Mouse (Mus musculus) spleen, adult 2 months (tissue): Measurements from ENCODE around the gene Lhcgr. TPM values are rescaled to one million over a fixed set of nuclear protein-coding genes. Genes with fewer than 3 reads are reported as not detected.

Experiments used
- DNase-seq, 2 experiments: peaks; one replicate each; pipeline versions ENCODE4 v3.0.0 to v3.0.0-alpha.2; 2012 to 2021; ENCODE audit warnings: low spot score in 2 of 2, low read depth in 1 of 2
- H3K27ac ChIP-seq: fragments of 200-500 bp; 2 replicates; pipeline ENCODE4 v1.5.1; 2012; ENCODE audit warnings: low read length, inconsistent platforms; ENCODE audit not compliant: insufficient read depth
- H3K27me3 ChIP-seq: fragments of 200-500 bp; 2 replicates; pipeline ENCODE4 v1.6.1; 2012; ENCODE audit warnings: mild to moderate bottlenecking, moderate library complexity, low read length, inconsistent platforms; ENCODE audit not compliant: control insufficient read depth, insufficient read depth
- H3K36me3 ChIP-seq: fragments of 200-500 bp; 2 replicates; pipeline ENCODE4 v1.6.1; 2012; ENCODE audit warnings: mild to moderate bottlenecking, low read length, inconsistent platforms; ENCODE audit not compliant: control insufficient read depth, insufficient read depth
- H3K4me1 ChIP-seq: fragments of 200-500 bp; 2 replicates; pipeline ENCODE4 v1.6.1; 2011; ENCODE audit warnings: inconsistent platforms; ENCODE audit not compliant: control insufficient read depth, insufficient read depth, insufficient read length
- H3K4me3 ChIP-seq: fragments of 200-500 bp; 2 replicates; pipeline ENCODE4 v1.5.1; 2011; ENCODE audit warnings: mild to moderate bottlenecking, inconsistent platforms; ENCODE audit not compliant: insufficient read depth, insufficient read length; ENCODE audit errors: extremely low read depth
- CTCF ChIP-seq: fragments of 200-500 bp; IDR thresholded peaks from 2 replicates; pipeline ENCODE4 v1.5.1; 2011; ENCODE audit warnings: mild to moderate bottlenecking, inconsistent platforms; ENCODE audit not compliant: insufficient read depth, insufficient read length, insufficient replicate concordance; ENCODE audit errors: extremely low read depth
- POLR2A ChIP-seq: fragments of 200-500 bp; IDR thresholded peaks from 2 replicates; pipeline ENCODE4 v1.6.1; 2011; ENCODE audit warnings: low read depth, low read length, inconsistent platforms
- WGBS: fragments of 180-500 bp; shearing (Covaris S2); methylation state at CpG from one replicate; pipeline ENCODE4 v1.1.7; 2018; 5-methylcytosine and 5-hydroxymethylcytosine counted together
- polyA plus RNA-seq: library from polyadenylated mRNA; depleted of rRNA; stranded (reverse); fragments of >200 nt; gene quantifications from 2 replicates; pipeline ENCODE4 v1.2.3, GENCODE M21; 2012

Lhcgr gene
- polyA plus RNA-seq, 1 experiment = 0.13 TPM

DNA sequence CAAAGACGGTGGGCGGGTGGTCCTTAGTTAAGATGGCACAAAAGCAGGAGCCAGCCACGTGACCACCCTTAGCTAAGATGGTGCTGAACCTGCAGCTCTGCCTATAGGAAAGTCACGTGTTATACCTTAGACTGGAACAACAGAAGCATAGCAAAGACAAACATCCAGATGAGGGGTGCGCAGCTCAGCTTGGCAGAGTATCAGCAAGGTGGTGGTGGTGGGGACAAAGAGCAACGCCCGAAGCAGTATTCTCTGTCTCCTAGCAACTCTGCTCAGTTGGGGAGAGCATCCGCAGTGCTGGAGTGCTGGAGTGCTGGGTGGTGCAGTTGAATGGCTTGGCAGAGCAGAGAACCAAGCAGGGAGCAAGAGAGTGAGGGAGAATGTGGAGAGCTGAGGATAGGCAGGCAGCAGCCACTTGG is 85.5 kb downstream of the Lhcgr start:
- no peak for DNase-seq
- H3K27ac ChIP-seq = no peak overlapping the region
- WGBS = 81% methylated on average over 8 of the region's 8 CpGs
- TF ChIP-seq CTCF (no peak), POLR2A (no peak)
- no peak overlapping the region for H3K4me3 ChIP-seq
- H3K27me3 ChIP-seq = no peaks in the 10 kb centered on the region
- H3K4me1 ChIP-seq = no peaks in the 10 kb centered on the region; the same call in 1 of the 2 replicates
- no peaks in the 10 kb centered on the region for H3K36me3 ChIP-seq

DNA sequence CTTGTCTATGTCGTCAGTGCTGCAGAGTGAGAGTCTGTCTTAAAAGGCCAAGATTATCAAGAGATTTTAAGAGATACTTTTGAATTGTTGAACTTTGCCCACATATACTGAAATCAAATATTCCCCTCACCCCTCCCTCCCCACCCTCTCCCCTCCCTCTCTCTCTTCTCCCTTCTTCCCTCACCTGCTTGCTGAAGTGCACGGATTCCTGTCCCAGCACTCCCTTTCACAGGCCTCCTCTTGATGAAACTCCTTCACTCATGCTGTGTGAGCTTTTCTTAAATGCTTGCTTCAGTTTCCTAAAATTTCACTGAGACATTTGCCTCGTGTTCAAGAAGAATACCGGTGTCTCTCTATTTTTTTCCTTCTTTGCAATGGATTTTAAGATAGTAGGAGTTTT is 88.7 kb downstream of the Lhcgr start:
- Histone ChIP-seq H3K4me1 (peaks cover 4% of the 10 kb centered on the region; the same call in 1 of the 2 replicates), H3K4me3 (no peak overlapping the region), H3K36me3 (no peaks in the 10 kb centered on the region), H3K27ac (no peak overlapping the region), H3K27me3 (no peaks in the 10 kb centered on the region)
- DNase-seq = no peak
- WGBS = 56% methylated on average over 4 of the region's 4 CpGs
- TF ChIP-seq CTCF (no peak), POLR2A (no peak)

DNA sequence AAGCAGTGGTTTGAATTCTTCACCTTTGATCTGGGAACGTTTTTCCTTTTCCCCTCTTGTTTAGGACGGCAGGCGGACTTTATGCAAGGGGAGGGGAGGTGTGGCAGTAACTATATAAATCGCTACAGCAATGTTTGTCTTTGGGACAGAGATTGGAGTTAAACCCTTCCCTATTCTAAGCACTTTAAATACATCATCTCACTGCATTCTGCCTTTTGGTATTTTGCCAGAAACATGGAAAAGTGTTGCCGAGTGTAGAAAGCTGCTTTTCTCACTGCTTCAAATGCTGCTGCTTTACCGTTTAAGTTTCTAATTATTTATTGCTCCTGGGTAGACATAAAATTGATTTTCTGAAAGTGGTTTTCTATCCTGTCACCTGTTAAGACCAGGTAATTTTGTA is 89.4 kb downstream of the Lhcgr start:
- no peak for DNase-seq
- WGBS = 51% methylated on average over 6 of the region's 6 CpGs
- H3K36me3 ChIP-seq = no peaks in the 10 kb centered on the region
- H3K4me1 ChIP-seq = peaks cover 4% of the 10 kb centered on the region; the same call in 1 of the 2 replicates
- TF ChIP-seq POLR2A = no peak
- H3K4me3 ChIP-seq = no peak overlapping the region
- H3K27me3 ChIP-seq = no peaks in the 10 kb centered on the region
- no peak overlapping the region for H3K27ac ChIP-seq

DNA sequence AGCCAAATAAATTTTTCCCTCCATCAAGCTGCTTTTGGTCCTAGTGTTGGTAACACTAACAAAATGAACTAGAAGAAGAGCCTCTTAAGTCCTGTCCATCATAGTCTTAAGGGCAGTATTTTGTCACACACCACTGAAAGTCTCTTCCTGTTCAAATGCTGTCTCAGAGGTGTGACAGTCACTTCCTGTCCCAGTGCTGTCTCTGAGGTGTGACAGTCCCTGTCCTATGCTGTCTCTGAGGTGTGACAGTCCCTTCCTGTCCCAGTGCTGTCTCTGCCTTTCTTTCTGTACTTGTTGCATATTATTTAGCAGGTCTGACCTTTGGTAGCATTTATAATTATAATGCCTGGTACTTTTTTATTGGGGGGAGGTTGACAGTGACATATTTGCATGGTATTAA is 90.9 kb downstream of the Lhcgr start:
- no peak overlapping the region for H3K4me3 ChIP-seq
- H3K27me3 ChIP-seq = no peaks in the 10 kb centered on the region
- DNase-seq = peak in 1 of 2 experiments; percentile 19
- TF ChIP-seq POLR2A = no peak
- no peak for TF ChIP-seq CTCF
- H3K4me1 ChIP-seq = peaks cover 4% of the 10 kb centered on the region; the same call in 1 of the 2 replicates
- peak overlapping the region; percentile 49; the same call in 1 of the 2 replicates for H3K27ac ChIP-seq
- H3K36me3 ChIP-seq = no peaks in the 10 kb centered on the region

DNA sequence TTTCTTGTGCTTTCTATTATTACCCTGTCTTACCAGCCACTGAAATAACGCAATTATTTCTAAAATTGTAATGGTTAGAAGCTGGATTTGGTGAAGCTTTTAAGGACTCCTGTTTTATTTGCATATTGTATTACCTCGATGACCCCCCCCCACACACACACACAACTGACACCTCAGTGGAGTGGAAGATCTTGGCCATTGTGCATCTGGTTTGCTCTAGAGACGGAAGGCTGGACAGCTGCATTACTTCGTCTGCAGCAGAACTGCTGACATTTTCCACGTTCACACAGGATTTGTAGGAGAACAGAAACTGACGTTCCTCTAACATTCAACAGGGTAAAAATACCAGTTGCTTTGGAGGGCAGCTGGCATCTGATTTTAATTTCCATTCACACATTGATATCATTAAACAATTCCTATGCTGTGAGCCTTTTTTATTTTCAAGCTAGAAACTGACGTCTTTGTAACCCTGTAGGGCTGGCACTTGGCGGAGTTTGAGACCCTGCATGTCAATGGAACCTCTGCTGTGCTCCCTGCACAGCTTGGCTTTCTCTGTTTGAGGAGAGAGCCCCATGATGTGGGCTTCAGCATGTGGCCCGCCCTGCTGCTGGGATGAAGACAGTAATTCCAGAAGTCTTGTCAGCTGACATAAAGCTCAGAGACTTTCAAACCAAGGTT is 95.0 kb downstream of the Lhcgr start:
- Histone ChIP-seq H3K4me1 (peaks cover 4% of the 10 kb centered on the region; the same call in 1 of the 2 replicates), H3K36me3 (no peaks in the 10 kb centered on the region), H3K27ac (no peak overlapping the region), H3K27me3 (no peaks in the 10 kb centered on the region), H3K4me3 (no peak overlapping the region)
- 87% methylated on average over 9 of the region's 9 CpGs for WGBS
- no peak for DNase-seq
- TF ChIP-seq POLR2A = no peak
- TF ChIP-seq CTCF = no peak

DNA sequence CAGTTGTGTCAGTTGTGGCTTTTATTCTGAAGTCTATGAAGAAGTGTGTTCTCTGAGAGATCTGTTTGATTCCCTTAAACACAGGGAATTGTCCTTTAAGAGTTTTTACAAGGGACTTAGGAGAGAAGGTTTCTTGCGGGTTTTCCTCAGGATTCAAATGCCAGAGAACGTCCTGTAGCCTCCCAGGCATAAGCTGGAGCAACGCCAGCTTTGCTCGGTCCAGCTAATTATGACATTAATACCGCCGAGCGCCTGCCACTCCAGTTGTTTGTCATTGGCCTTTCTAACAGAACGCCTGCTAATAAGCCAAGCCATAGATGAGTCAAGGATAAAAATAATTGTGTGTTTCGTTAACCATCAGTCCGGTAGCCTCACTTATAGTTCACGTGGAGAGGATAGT is 103.6 kb downstream of the Lhcgr start:
- Histone ChIP-seq H3K4me3 (no peak overlapping the region), H3K27ac (no peak overlapping the region), H3K27me3 (no peaks in the 10 kb centered on the region), H3K4me1 (no peaks in the 10 kb centered on the region), H3K36me3 (no peaks in the 10 kb centered on the region)
- TF ChIP-seq CTCF = no peak
- TF ChIP-seq POLR2A = no peak
- no peak for DNase-seq
- WGBS = 87% methylated on average over 11 of the region's 11 CpGs

DNA sequence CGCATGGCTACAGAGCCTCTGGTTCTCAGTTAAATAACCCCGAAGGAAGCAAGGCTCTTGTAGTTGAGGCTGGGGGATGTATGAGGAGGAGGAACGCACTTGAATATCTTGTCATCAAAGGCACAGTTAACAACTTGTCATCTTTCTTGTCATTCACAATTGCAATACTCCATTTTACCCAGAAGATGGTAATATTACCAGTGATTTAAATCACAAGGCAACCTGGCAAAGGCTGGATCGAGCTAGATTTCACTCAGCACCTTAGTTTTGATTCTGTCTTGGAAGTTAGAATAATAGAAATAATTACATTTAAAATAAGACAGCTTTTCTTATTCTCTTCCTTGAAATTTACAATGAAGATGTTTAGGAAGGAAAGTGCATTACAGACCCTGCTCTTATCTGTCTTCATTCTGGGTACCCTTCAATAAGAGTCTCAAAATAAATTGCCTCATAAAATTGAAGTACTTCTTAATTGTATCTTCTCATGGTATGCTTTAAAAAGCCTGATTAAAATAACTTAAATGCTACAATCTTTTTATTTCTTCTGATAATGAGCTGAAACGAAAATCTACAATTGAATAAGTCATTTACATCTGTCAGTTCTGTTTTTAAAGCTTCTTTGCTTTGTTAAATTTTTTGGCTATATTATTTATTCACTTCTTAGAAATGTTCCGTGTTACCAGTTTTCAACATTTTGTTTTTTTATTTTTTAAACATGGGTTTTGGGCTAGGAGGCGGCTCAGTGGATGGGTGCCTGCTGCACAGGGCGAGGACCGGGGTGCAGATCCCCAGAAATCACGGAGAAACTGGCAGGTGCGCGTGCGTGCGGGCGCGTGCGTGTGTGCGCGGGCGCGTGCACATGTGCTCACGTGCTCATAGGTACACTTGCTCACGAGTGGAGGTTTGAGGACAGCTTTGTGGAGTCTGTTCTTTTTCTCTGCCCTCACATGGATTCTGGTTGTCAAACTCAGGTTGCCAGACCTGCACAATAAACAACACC is 116.2 kb downstream of the Lhcgr start:
- no peak overlapping the region for H3K4me3 ChIP-seq

More for the DNA sequence above, 116.2 kb downstream of the Lhcgr start:
- no peak for DNase-seq
- H3K4me1 ChIP-seq = no peaks in the 10 kb centered on the region
- WGBS = 91% methylated on average over 23 of the region's 23 CpGs
- TF ChIP-seq POLR2A = no peak
- TF ChIP-seq CTCF = no peak
- no peaks in the 10 kb centered on the region for H3K27me3 ChIP-seq
- H3K36me3 ChIP-seq = no peaks in the 10 kb centered on the region
- no peak overlapping the region for H3K27ac ChIP-seq
